Mouse (Mus musculus): ENCODE data around the gene Pask.

DNA sequence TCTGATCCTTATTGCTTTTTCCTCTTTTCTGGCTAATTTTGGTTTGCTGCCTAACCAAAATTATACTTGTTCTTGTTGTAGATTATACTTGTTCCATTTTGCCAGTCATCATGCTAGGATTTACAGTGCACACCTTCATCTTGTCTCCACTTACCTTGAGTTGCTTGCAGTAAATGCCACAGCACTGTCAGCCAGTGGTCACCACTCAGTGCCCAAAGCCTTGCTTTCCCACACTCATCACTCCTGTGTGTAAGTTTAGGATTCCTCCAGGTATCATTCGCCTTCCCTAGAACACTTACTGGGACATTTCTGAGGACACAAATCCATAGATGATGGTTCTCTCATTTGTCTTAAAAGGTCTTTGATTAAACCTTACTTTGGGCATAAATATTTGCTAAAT, 51.7 kb downstream of the Pask start:
- TF ChIP-seq POLR2A (IDR thresholded peaks at IDR 0.05; ENCODE audit: control insufficient read depth in 1 of 2, insufficient read depth in 1 of 2, low read depth in 1 of 2, low read length in 2 of 2, poor library complexity in 1 of 2) (no peak), USF1 (IDR thresholded peaks at IDR 0.05; ENCODE audit: low read depth, low read length) (no peak), CTCF (IDR thresholded peaks at IDR 0.05 in 2 of 3, conservative IDR thresholded peaks at IDR 0.05 in 1 of 3; ENCODE audit: control insufficient read depth in 1 of 3, insufficient read depth in 1 of 3, low read depth in 2 of 3, low read length in 3 of 3, poor library complexity in 1 of 3, severe bottlenecking in 1 of 3) (no peak), ETS1 (IDR thresholded peaks at IDR 0.05; ENCODE audit: low read depth, low read length) (no peak)
